Mouse (Mus musculus) kidney, adult 2 months (tissue): ENCODE data around the gene Mfsd4b2.

Experiments
- CTCF ChIP-seq: fragments of 200-500 bp; conservative IDR thresholded peaks from 2 replicates; pipeline ENCODE4 v1.5.1; 2011; ENCODE audit warnings: low read depth, mild to moderate bottlenecking, control low read depth, low read length, moderate library complexity, mixed read lengths; ENCODE audit not compliant: insufficient read depth, insufficient read length
- POLR2A ChIP-seq: fragments of 200-500 bp; IDR thresholded peaks from one replicate; pipeline ENCODE4 v1.6.1; 2011; ENCODE audit warnings: low read depth, low read length, control low read depth

GRCm38 (mm10) chr10:39958266-39958665, 31.5 kb upstream of the Mfsd4b2 start:
- TF ChIP-seq CTCF (no peak), POLR2A (no peak)
